Mouse (Mus musculus): ENCODE measurements around the gene Nebl.

The Nebl gene

DNA sequence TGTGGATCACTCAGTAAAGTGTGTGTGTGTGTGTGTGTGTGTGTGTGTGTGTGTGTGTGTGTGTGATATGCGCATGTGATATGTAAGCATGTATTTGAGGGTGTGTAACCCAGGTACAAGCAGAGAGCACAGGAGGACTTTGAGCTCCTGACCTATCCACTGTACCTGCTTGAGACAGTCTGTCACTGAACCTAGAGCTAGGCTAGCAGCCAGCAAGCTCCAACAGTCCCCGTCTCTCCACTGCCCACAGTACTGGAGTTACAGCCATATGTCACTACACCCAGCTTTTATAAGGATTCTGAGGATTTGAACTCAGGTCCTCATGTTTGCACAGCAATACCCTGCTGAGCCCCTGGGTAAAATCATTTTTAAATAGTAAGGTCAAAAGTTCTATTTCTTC, 215.6 kb downstream of the Nebl start:
- no peak for DNase-seq (ENCODE audit: low spot score)

DNA sequence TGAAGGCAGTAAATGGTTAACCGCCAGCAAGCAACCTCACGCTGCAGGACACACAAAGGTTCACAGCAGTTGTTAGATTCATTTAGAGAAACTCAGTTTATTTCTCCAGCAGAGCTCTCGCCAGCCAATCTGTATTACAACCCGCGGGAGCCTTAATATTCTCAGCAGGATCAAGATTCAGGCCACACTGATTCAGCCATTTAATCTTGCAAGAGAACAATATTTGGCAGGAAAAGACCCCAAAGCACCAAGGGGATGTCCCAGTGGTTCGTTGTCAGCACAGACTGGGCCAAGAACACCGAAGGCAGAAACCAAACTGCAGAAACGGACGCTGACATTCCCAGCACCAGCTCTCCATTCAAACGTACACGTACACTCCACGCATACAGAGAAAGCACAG, 216.5 kb downstream of the Nebl start:
- no peak for DNase-seq (ENCODE audit: low spot score)

DNA sequence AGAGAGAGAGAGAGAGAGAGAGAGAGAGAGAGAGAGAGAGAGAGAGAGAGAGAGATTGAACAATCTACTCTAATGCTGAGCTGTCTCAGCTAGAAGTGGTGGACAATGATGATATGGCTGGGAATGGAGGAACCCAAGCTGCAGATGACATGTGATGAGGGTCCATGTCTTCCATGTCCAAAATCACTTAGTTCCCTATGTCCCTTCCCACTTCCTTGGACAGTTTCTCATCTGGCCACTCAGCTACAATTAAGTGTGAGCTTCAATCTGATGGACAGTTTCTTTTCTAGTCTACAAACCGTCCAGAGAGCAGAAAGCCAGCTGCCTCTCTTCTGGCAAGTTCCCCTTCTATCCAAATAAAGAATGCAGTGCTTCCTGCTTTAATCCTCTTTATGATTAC, 221.3 kb downstream of the Nebl start:
- no peak for DNase-seq (ENCODE audit: low spot score)

DNA sequence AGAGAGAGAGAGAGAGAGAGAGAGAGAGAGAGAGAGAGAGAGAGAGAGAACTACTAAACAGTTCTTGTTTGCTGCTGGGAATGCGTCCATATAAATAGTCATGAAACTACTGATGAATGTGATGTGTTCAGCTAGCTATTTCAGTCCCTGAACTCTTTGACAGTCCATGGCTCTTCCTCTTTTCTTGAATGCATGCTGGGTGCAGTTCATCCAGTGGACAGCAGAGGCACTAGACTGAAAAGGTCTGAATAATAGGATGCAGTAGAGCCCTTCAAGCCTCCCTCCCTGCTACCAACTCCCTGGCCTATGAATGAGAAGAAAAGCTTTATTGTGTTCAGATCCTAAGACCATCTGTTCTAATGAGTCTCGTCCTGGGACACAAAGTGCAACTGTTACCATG, 223.9 kb downstream of the Nebl start:
- no peak for DNase-seq (ENCODE audit: low spot score)

DNA sequence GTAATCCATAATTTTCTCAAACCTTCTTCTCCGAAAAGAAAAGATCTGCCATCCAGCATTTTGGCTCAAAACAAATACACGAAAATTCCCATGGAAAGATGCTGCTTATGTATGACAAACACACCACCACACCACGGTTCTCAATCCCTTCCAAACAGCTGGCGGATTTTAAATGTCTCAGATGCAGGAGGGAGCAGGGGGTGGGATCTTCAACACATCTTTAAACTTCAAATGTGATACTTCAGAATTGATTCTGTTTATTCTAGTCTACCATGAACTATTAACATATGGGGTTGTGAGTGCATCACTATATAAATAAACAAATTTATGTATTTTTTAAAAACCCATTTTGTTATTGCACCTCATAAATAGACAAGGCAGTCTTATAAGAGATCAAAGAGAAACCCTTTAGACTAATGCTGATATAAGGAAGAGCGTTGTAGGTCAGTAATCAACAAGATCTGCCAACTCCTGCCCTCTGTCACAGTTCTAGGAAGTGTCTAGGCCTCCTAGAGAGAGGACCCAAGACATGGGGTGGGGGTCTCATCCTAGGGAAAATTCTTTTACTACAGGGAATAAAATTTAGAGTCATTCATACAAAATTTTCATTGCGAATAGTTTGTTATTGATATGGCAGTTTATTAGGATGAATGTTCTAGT, 227.0 kb downstream of the Nebl start:
- no peak for DNase-seq (ENCODE audit: low spot score)

DNA sequence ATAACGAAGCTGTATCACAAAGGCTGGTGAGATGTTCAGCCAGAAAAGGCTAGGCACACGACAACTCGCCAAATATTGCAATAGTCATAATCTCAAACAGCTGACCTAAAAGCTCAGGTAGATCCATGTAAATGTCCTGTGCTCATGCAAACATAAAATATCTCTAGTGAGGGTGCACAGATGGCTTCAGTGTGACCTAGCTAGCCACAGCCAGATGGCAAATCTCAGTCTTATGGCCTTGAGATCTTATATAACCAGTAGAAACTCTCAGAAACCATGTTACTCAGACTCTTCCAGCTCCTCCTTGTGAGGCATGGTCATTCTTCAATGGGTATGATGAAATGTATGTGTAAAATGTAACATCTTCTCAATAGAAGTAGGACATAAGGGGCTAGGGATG, 230.2 kb downstream of the Nebl start:
- DNase-seq (ENCODE audit: low spot score), result no peak

- no peak for DNase-seq (ENCODE audit: low spot score)
Measured at GRCm38 (mm10) chr2:17465517-17466174, 265.6 kb downstream of the Nebl start.

DNA sequence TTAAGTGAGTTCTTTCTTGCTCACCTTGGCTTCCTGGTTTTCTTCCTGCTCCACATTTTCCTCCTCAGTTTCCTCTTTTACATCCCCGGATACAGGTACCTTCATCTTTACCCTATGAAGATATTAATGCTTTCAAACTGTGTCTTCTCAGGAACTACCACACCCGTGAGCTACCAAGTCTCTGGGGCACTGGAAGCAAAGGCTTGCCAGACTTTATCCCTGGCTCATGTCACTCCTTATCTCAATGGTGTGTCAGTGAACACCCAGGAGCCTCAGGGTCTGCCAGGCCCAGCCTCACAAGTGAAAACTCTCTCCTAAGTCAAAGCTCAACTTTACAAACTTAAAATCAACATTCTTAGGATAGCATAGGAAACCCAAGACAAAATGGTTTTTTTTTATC, 270.8 kb downstream of the Nebl start:
- no peak for DNase-seq (ENCODE audit: low spot score)

DNA sequence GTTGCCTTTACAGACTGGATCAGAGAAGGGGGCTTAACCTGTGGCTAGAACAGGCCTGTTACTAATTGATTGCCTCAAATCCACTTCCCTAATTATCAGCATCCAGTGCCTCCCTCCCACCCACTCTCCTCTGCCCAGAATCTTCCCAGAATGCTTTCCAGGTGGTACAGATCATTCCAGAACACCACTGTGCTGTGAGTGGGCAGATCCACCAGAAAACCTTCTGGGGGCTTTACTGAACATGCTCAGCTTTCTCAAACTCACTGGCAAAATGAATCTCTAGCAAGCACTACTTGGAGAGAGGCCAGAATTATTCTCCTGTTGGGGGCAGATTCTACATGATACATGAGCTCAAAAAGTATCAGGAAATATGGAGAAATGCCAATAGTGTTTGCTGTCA, 277.6 kb downstream of the Nebl start:
- DNase-seq (ENCODE audit: low spot score), result no peak

DNA sequence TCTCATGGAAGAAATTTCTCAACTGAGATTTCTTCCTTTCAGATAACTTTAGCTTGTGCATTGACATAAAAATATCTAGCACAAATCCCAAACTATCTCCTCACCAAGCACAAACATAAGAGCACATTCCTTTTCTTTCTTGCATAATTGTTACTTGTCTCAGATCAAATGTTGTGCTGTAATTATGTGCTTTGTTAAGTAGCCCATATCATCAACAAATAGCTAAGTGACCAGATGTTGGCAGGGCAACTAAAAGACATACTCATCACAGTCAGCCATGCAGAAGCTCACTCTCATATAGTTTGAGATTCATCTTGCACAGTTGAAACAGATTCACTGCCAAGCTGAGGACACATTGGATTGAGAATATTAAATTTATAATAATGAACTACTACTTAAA, 282.9 kb downstream of the Nebl start:
- no peak for DNase-seq (ENCODE audit: low spot score)

DNA sequence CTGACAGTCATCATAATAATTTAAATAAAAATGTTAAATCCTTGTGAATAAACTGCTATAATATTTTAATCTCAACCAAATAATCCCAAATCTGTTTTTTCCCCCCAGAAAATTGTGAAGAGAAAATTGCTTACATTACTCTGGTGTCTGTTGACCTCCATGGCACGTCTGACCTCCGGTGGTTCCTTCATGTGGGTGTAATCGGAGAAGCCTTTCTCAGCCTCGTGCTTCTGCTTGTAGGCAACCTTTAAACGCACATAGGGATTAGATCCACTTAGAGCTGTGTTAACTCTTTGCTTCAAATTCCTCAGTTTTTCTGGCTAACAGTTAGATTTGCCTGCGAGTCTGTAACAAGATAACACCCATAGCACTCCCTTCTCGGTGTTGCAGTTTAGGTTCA, 287.7 kb downstream of the Nebl start:
- DNase-seq (ENCODE audit: low spot score), result no peak

GRCm38 (mm10) chr2:17438317-17438716, 292.9 kb downstream of the Nebl start:
- no peak for DNase-seq (ENCODE audit: low spot score)

GRCm38 (mm10) chr2:17436739-17437440, 294.4 kb downstream of the Nebl start:
- no peak for DNase-seq (ENCODE audit: low spot score)

GRCm38 (mm10) chr2:17435217-17435616, 296.0 kb downstream of the Nebl start:
- DNase-seq (ENCODE audit: low spot score), result no peak

DNA sequence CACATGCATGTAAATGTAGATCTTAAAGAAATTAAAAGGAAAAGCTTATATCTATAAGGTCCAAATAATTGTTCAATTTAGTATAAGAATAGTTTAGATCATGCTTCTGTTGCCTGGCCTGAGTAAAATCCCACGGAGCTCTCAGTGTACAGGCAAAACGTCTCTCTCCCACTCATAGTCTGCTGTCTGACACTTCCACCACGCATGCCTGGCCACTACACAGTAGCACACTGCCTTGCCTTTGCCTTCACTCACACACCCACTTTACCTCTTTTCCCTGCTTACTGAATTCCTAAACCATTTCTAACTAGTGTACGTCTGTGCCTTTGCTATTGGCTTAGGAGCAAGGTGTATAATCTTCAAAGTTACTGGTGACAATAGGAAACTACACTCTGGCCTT, 302.2 kb downstream of the Nebl start:
- DNase-seq (ENCODE audit: low spot score), result no peak

- DNase-seq (ENCODE audit: low spot score), result no peak
Measured at GRCm38 (mm10) chr2:17428156-17428555, 303.1 kb downstream of the Nebl start.

DNA sequence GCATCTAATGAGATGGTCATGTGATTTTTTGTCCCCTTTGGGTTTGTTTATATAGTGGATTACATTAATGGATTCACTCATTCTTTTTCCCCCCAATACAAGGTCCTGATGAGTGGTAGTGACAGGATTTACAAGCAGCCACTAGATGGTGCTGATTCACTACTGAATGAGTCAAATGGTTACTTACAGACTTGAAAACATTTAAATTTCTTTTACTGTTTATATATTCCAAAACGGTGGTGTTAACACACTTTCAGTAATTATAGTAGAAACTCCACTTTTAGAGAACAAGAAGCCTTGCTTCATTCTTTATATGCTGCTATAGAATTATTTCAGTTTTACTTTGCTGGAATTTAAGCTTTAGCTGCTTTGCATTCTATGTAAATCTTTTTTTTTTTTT, 308.3 kb downstream of the Nebl start:
- no peak for DNase-seq (ENCODE audit: low spot score)

DNA sequence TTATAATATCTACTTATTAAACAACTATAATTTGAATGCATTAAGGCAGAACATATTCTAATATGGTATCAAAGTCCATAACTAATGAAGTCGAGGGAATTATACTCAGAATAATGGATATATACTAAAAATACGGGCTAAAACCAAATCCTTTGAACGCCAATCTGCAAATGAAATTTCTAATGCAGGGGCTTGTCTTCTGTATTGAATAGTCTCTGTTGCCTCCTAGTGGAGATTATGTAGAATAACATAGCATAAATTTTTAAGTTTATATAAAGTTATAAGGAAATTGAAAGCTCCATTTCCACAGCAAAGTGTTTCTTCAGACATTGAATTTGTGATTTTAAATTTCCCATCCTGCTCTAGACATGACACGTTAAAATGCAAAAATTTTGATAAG, 315.9 kb downstream of the Nebl start:
- DNase-seq (ENCODE audit: low spot score), result no peak

DNA sequence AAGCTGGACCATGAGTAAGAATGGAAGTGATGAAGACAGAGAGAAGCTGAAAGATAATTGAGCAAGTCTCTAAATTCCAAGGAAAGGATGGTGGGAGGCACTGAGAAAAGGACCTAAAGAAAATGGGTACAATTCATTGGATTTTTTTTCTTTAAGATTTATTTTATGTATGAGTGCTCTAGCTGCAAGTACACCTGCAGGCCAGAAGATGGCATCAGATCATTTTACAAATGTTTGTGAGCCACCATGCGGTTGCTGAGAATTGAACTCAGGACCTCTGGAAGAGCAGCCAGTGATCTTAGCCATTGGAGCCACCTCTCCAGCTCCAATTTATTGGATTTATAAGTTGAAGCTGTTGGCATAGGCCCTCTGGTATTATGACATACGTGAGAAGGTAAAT, 316.9 kb downstream of the Nebl start:
- no peak for DNase-seq (ENCODE audit: low spot score)

- no peak for DNase-seq (ENCODE audit: low spot score)
Measured at GRCm38 (mm10) chr2:17413496-17414268, 317.6 kb downstream of the Nebl start.

DNA sequence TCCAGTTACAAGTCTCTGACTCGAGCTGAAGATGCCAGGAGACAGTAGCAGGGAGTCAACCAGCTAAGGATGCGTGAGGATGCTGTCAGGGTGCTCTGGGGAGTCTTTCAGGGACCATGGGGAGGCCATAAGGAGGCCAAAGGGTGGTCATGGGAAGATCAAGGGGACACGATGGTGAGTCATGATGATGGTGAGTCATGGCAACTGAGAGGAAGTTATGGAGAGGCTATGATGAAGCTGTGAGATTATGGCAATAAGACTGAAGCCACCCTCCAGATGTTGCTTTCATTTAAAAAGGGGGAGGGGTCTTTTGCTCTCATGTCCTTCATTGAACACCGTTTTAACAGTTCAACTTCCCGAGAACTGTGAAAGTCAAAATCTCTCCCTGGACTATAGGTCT, 322.0 kb downstream of the Nebl start:
- DNase-seq (ENCODE audit: low spot score), result no peak

DNA sequence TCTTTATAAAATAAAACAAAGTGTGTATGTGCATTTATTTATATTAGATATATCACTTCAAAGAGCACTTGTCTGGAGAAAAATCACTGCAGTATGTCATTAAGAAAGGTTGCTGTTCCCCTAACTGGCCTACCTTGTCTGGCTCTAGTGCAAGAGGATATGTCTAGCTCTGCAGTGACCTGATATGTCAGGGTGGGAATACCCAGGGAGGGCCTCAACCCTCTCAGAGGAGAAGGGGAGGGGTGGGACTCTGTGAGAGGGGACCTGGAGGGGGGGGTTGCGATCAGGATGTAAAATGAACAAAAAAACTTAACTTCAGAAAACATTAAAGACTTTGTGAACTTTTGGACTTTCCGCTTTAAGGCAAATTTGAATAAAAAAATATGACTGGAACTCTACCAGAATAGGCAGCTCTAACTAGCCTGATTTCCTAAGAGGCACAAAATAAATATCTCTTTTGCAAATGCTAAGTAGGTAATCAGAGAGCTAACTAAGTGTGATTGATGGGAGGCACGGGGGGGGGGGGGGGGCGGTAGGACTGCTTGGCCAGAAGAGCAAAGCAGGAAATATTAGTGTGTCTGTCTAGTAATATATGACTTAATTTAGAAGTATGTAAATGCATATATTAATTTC, 325.2 kb downstream of the Nebl start:
- no peak for DNase-seq (ENCODE audit: low spot score)
